Mouse (Mus musculus) testis, postnatal 10 days (tissue): Measurements from ENCODE around the gene Tspan32.

Experiments
- DNase-seq: peaks from one replicate; pipeline ENCODE4 v3.0.0; 2021; ENCODE audit warnings: low spot score

The Tspan32 gene

GRCm38 (mm10) chr7:143004727-143005343 lies at the start of gene Tspan32:
Gene Tspan32 (plus strand): TSS chr7:143005046.
- no peak for DNase-seq

- no peak for DNase-seq
Observed at GRCm38 (mm10) chr7:142956018-142956417, 48.8 kb upstream of the Tspan32 start.

- DNase-seq, result no peak
Observed at GRCm38 (mm10) chr7:142958817-142959216, 46.0 kb upstream of the Tspan32 start.

- DNase-seq, result no peak
Observed at GRCm38 (mm10) chr7:142959752-142960151, 45.1 kb upstream of the Tspan32 start.

GRCm38 (mm10) chr7:142967414-142967883 lies 37.4 kb upstream of the Tspan32 start:
- peak; percentile 56 for DNase-seq

GRCm38 (mm10) chr7:142967884-142968808 lies 36.7 kb upstream of the Tspan32 start:
- peak; percentile 59 for DNase-seq

GRCm38 (mm10) chr7:142968809-142969511 lies 35.9 kb upstream of the Tspan32 start, which contains the start of gene Ascl2:
Gene Ascl2 (minus strand): TSS chr7:142969264.
- DNase-seq, result peak; percentile 53

GRCm38 (mm10) chr7:142981908-142982307 lies 22.9 kb upstream of the Tspan32 start:
- DNase-seq, result no peak

- DNase-seq, result no peak
Observed at GRCm38 (mm10) chr7:142985146-142985545, 19.7 kb upstream of the Tspan32 start.

GRCm38 (mm10) chr7:142987718-142988117 lies 17.1 kb upstream of the Tspan32 start:
- no peak for DNase-seq

GRCm38 (mm10) chr7:142995004-142995403 lies 9.8 kb upstream of the Tspan32 start:
- DNase-seq, result no peak

GRCm38 (mm10) chr7:142995630-142996338 lies 9.1 kb upstream of the Tspan32 start:
- no peak for DNase-seq

- no peak for DNase-seq
Observed at GRCm38 (mm10) chr7:142996998-142997397, 7.8 kb upstream of the Tspan32 start.

GRCm38 (mm10) chr7:142997403-142998150 lies 7.3 kb upstream of the Tspan32 start:
- DNase-seq, result no peak

- DNase-seq, result no peak
Observed at GRCm38 (mm10) chr7:143002679-143003078, 2.2 kb upstream of the Tspan32 start.

- no peak for DNase-seq
Observed at GRCm38 (mm10) chr7:143005344-143006096, 674 bp downstream of the Tspan32 start.

GRCm38 (mm10) chr7:143006097-143006755 lies 1.4 kb downstream of the Tspan32 start:
- no peak for DNase-seq

GRCm38 (mm10) chr7:143006756-143007598 lies 2.1 kb downstream of the Tspan32 start:
- DNase-seq, result no peak
